Mouse (Mus musculus) limb, embryonic 15.5 days (tissue): ENCODE measurements around the gene Pik3r1. TPM values are rescaled to one million over a fixed set of nuclear protein-coding genes. Genes with fewer than 3 reads are reported as not detected.

Source experiments
- ATAC-seq: fragments of 200-750 bp; cut with Nextera tagmentation; 2 replicates; pipeline ENCODE4 v1.8.0; 2017; ENCODE audit warnings: low read depth, moderate TSS enrichment; ENCODE audit not compliant: insufficient number of reproducible peaks, low FRiP score, low TSS enrichment
- H3K27ac ChIP-seq: fragments of 300-500 bp; sonication (generic); 2 replicates; pipeline ENCODE4 v1.5.1; 2015; ENCODE audit warnings: moderate library complexity, mild to moderate bottlenecking, inconsistent platforms
- H3K27me3 ChIP-seq: fragments of 300-500 bp; sonication (generic); 2 replicates; pipeline ENCODE4 v1.6.1; 2015; ENCODE audit warnings: inconsistent platforms
- H3K36me3 ChIP-seq: fragments of 300-500 bp; sonication (generic); 2 replicates; pipeline ENCODE4 v1.6.1; 2015; ENCODE audit warnings: inconsistent platforms
- H3K4me1 ChIP-seq: fragments of 300-500 bp; sonication (generic); 2 replicates; pipeline ENCODE4 v1.6.1; 2015; ENCODE audit warnings: inconsistent platforms
- H3K4me2 ChIP-seq: fragments of 300-500 bp; sonication (generic); 2 replicates; pipeline ENCODE4 v1.6.1; 2015; ENCODE audit warnings: mild to moderate bottlenecking, inconsistent platforms
- H3K4me3 ChIP-seq: fragments of 300-500 bp; sonication (generic); 2 replicates; pipeline ENCODE4 v1.5.1; 2015; ENCODE audit warnings: mild to moderate bottlenecking, inconsistent platforms
- H3K9ac ChIP-seq: fragments of 300-500 bp; sonication (generic); 2 replicates; pipeline ENCODE4 v1.6.1; 2015; ENCODE audit warnings: inconsistent platforms
- H3K9me3 ChIP-seq: fragments of 300-500 bp; sonication (generic); 2 replicates; pipeline ENCODE4 v1.6.1; 2016; ENCODE audit warnings: inconsistent platforms
- WGBS: fragments of 180-500 bp; shearing (Covaris S2); methylation state at CpG from one replicate; pipeline ENCODE4 v1.1.7; 2015; 5-methylcytosine and 5-hydroxymethylcytosine counted together
- polyA plus RNA-seq: library from polyadenylated mRNA; unstranded; fragments of >200 nt; fragmentation: Nextera tagmentation; extraction: Ambion mirVana; gene quantifications from 2 replicates; pipeline ENCODE4 v1.2.1, GENCODE M21; 2015

Pik3r1 gene
- polyA plus RNA-seq, 1 experiment from 2014 or later = 48.9 TPM

DNA sequence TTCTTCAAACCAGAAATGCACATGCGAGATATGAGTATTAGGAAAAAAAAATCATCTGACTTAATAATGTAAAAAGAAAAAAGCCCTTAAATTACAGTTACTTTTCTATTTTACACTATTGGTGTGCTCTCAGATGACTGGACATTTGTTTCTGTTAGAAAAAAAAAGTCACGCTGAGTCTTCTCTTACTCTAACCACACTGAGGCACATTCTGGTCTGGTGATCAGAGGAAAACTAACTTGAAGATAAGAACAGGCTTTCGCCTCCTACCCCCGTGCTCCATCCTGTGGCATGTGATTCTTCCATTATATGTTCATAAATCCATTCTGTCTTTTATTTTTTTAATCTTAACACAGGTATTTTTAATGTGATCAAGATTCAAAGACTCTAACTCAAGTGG, 30.5 kb upstream of the Pik3r1 start:
- no peak overlapping the region for H3K9ac ChIP-seq
- ATAC-seq = no peak

DNA sequence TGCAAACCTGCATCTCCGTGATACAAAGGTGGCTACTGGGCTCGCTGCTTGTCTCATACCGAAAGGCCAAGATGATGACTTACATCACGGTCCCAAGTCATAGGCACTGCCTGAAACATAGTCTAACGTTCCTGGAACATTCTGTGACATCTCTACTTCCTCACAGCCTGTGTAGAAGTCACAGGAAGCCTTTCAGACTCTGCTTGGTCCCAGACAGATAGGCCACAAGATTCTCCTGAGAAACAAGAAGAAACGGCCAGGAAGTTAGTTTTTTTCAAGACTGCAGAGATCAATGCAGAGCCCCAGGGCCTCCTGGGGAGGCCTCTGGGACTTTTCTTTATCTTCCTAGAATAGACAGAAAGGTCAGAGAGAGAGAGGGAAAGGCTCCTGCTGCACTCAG, 29.0 kb upstream of the Pik3r1 start:
- Histone ChIP-seq H3K4me1 (peaks cover 6% of the 10 kb centered on the region; the same call in 1 of the 2 replicates), H3K4me2 (no peak overlapping the region), H3K36me3 (no peaks in the 10 kb centered on the region), H3K9ac (no peak overlapping the region), H3K9me3 (no peaks in the 10 kb centered on the region), H3K4me3 (no peak overlapping the region), H3K27me3 (peaks cover 11% of the 10 kb centered on the region), H3K27ac (no peak overlapping the region)
- WGBS = 72% methylated on average over 6 of the region's 6 CpGs
- ATAC-seq = no peak

More for the DNA sequence above, 30.5 kb upstream of the Pik3r1 start:
- Histone ChIP-seq H3K4me2 (no peak overlapping the region), H3K36me3 (no peaks in the 10 kb centered on the region), H3K9me3 (no peaks in the 10 kb centered on the region), H3K27ac (no peak overlapping the region), H3K27me3 (peaks cover 11% of the 10 kb centered on the region), H3K4me1 (peaks cover 7% of the 10 kb centered on the region; the same call in 1 of the 2 replicates), H3K4me3 (no peak overlapping the region)
- 87% methylated on average over 4 of the region's 4 CpGs for WGBS

DNA sequence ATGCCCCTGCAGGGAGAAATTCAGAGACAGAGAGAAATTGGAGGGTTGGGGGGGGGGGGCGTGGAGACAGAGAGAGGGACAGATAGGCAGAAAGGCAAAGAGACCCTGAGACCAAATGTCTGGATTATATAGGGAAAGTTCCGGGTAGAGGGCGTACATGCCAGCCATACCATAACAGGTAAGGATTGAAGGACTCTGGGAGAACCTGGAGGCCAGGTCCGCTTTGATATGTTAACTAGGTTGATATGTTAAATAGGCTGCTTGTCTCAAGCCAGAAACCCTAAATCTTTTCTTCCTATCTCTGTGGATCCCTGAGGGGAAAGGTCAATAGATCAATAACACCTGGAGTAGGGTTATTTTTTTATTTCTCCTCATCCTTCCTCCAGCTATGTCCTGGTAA, 17.7 kb upstream of the Pik3r1 start:
- no peaks in the 10 kb centered on the region for H3K27me3 ChIP-seq
- no peaks in the 10 kb centered on the region for H3K9me3 ChIP-seq
- no peak overlapping the region for H3K9ac ChIP-seq
- no peaks in the 10 kb centered on the region for H3K36me3 ChIP-seq
- H3K4me3 ChIP-seq = no peak overlapping the region
- H3K4me2 ChIP-seq = no peak overlapping the region
- ATAC-seq = no peak
- no peak overlapping the region for H3K27ac ChIP-seq
- H3K4me1 ChIP-seq = no peaks in the 10 kb centered on the region
- WGBS = 88% methylated on average over 3 of the region's 4 CpGs

DNA sequence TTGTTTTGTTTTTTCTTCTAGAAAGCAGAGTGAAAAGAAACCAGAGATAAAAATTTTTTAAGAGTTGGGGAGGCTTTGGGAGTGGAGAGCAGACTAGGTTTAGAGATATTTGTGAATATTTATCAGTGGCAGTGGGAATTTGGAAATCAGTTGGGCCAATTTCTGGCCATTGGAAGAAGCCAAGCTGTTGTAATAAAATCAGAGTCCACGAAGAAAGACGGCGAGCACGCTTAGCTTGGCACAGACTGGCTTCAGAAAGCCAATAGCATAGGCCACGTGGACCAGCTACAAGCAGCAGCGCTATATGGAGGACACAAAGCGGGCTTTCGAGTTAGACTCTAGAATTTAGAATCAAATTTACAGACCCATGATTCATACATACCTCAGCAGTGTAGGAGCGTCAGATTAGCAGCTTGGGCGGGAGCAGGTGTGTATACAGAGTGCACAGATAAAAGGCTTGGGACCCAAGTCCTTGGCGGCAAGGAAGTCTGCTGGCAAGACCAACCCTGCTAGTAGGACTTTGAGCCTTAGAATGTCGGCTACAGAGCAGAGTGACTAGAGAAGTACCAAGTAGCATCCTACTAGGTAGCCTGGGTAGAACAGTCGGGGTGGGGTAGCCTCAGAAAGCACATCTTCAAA, 16.8 kb upstream of the Pik3r1 start:
- no peak overlapping the region for H3K4me2 ChIP-seq
- 91% methylated on average over 13 of the region's 13 CpGs for WGBS

DNA sequence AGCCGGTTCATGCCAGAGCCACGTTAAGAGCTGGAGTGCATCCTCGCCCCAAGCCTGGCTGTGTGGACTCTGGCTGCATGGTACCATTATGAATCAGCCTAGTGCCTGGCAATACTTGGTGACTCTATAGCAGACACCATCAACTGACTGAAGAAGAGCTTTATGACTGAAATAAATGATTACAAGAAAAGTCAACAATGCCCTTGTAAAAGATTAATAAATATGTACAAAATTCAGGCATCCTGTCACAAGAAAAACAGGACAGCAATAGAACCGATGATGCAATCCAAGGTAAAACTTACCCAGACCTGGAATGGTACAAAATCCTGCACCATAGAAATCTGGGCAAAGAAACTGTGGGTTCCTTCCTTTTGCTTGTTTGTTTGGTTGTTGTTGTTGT, 11.0 kb upstream of the Pik3r1 start:
- ATAC-seq = no peak
- WGBS = 85% methylated on average over 4 of the region's 4 CpGs

More for the DNA sequence above, 16.8 kb upstream of the Pik3r1 start:
- no peaks in the 10 kb centered on the region for H3K36me3 ChIP-seq
- no peak overlapping the region for H3K9ac ChIP-seq
- ATAC-seq = no peak
- H3K4me1 ChIP-seq = no peaks in the 10 kb centered on the region
- no peaks in the 10 kb centered on the region for H3K9me3 ChIP-seq
- no peak overlapping the region for H3K4me3 ChIP-seq
- H3K27me3 ChIP-seq = no peaks in the 10 kb centered on the region
- H3K27ac ChIP-seq = no peak overlapping the region

DNA sequence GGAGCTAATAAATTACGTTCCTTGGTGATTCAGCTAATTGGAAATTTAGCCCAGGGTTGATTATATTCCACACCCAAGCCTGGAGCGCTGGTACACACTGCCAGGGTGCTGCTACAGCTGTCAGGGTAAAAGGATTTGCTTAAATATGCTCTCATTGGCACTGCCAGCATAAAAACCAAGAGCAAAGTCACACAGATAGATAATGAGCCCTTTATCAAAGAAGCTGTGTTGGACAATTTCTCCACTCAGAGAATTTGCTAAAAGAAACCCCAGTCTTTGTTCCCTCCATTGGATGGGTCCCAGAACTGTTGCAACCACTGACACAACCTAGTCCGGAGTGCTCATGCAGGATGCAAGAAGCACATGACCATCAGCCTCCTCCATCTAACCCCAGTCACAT, 9.8 kb upstream of the Pik3r1 start:
- Histone ChIP-seq H3K4me2 (no peak overlapping the region), H3K4me3 (no peak overlapping the region), H3K4me1 (no peaks in the 10 kb centered on the region), H3K27ac (no peak overlapping the region), H3K9me3 (no peaks in the 10 kb centered on the region), H3K9ac (no peak overlapping the region), H3K36me3 (no peaks in the 10 kb centered on the region), H3K27me3 (no peaks in the 10 kb centered on the region)
- WGBS = 69% methylated on average over 3 of the region's 3 CpGs
- no peak for ATAC-seq

More for the DNA sequence above, 11.0 kb upstream of the Pik3r1 start:
- H3K4me3 ChIP-seq = no peak overlapping the region
- H3K4me2 ChIP-seq = no peak overlapping the region
- no peaks in the 10 kb centered on the region for H3K27me3 ChIP-seq
- no peak overlapping the region for H3K27ac ChIP-seq
- no peaks in the 10 kb centered on the region for H3K4me1 ChIP-seq
- H3K36me3 ChIP-seq = no peaks in the 10 kb centered on the region
- H3K9me3 ChIP-seq = no peaks in the 10 kb centered on the region
- no peak overlapping the region for H3K9ac ChIP-seq

DNA sequence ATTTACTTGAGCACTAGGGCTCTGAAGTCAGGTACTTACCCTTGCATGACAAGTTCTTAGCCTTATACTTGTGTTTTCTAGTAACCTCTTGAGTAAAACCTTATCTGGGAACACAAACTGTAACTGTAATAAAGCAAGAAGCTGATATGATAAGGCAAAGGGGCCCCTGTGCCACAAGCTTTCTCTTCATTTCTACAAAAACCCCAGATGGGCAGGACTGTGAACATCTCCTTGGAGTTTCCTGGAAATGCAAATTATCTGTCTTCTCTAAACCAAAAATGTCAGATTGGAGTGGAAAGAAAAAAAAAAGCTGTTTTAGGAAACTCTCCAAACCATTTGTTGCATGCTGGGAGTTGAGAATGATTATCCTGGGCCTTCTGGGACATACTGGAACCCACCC, 3.1 kb upstream of the Pik3r1 start:
- no peak for ATAC-seq
- Histone ChIP-seq H3K9ac (no peak overlapping the region), H3K4me3 (no peak overlapping the region), H3K27ac (no peak overlapping the region), H3K4me2 (no peak overlapping the region), H3K9me3 (no peaks in the 10 kb centered on the region), H3K4me1 (peaks cover 12% of the 10 kb centered on the region), H3K27me3 (no peaks in the 10 kb centered on the region), H3K36me3 (no peaks in the 10 kb centered on the region)

DNA sequence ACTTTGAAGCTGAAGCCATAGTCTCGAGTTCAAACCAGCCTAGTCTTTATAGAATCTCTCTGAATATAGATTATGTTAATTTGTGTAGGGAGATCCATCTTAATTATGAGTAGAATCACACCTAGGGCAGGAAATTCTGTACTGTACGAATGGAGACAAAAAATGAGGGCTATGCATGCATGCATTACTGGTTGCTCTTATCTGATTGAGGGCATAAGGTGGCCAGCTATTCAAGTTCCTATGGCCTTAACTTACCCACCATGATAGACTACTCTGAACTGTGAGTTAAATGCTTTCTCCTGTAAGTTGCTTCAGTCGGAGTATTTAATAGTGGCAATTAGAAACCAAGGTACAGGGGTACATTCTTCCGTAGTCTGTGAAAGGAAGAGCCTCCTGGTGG, 1.9 kb upstream of the Pik3r1 start:
- Histone ChIP-seq H3K27me3 (no peaks in the 10 kb centered on the region), H3K4me1 (peaks cover 17% of the 10 kb centered on the region), H3K4me2 (no peak overlapping the region), H3K9ac (no peak overlapping the region), H3K4me3 (no peak overlapping the region), H3K27ac (no peak overlapping the region), H3K9me3 (no peaks in the 10 kb centered on the region), H3K36me3 (no peaks in the 10 kb centered on the region)
- 78% methylated on average over 4 of the region's 4 CpGs for WGBS
- no peak for ATAC-seq

DNA sequence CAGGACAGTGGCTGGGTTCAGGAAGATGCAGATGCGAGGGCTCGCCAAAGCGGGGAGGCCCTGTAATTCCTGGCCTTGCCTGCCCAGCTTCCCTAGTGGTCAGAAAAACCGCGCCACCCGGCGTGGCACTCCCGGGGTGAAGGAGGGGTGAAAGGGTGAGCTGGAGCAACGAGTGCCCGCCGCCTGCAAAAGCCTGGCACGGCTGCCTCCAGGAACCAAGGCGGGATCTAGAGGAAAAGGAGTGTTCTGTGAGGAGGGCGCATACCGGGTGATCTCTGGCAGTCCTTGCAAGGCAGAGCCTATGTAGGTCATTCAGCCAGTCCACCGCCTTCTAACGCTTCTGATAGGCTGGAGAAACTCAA, 594 bp upstream of the Pik3r1 start:
- Histone ChIP-seq H3K4me1 (peaks cover 25% of the 10 kb centered on the region), H3K9ac (peak overlapping the region; percentile 73), H3K9me3 (no peaks in the 10 kb centered on the region), H3K27me3 (no peaks in the 10 kb centered on the region), H3K4me2 (peak overlapping the region; percentile 84), H3K4me3 (peak overlapping the region; percentile 76), H3K27ac (peak overlapping the region; percentile 96), H3K36me3 (no peaks in the 10 kb centered on the region)
- WGBS = 3% methylated on average over 17 of the region's 17 CpGs
- no peak for ATAC-seq

DNA sequence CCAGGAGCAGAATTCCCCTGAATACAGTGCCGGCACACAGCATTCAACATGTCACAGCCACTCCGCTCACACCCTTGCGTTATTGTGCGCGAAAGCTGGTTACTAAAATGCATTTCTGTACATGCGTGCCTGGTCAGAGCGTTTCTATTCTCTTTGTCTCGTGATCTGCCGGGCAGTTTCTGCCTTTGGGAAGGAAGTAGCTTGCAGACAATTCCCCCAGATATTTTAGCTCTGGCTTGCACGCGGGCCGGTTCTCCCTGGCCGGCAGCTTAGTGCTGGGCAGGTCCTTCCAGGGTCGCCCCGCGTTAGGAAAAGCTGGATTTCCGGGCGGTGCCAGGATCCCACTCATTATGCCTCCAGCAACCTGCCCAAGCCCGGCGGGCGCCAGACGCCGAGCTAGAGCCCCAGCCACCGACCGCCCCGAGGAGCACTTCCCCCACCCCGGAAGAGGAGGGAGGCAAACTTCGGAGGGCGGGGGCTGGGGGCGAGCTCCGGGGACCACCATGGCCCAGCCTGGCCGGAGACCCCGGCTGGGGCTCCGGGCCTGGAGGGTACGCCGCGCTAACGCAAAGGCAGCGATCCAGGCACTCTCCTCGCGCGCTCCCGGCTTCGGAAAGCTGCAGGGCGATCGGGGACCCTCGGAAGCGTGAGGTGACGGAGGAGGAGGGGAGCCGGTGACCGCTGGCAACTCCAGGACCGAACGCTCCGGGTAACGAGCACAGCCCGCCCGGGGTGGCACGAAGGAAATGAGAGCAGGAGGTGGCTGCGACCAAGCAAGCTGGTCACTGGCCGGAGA, 806 bp downstream of the Pik3r1 start:
- peak overlapping the region; percentile 88 for H3K9ac ChIP-seq
- H3K36me3 ChIP-seq = no peaks in the 10 kb centered on the region
- peak overlapping the region; percentile 84 for H3K4me2 ChIP-seq
- peak; percentile 32; the same call in 1 of the 2 replicates for ATAC-seq
- H3K4me1 ChIP-seq = peaks cover 34% of the 10 kb centered on the region
- H3K4me3 ChIP-seq = peak overlapping the region; percentile 76
- no peaks in the 10 kb centered on the region for H3K9me3 ChIP-seq
- WGBS = under 1% methylated on average over 60 of the region's 60 CpGs
- H3K27ac ChIP-seq = peak overlapping the region; percentile 96
- no peaks in the 10 kb centered on the region for H3K27me3 ChIP-seq

DNA sequence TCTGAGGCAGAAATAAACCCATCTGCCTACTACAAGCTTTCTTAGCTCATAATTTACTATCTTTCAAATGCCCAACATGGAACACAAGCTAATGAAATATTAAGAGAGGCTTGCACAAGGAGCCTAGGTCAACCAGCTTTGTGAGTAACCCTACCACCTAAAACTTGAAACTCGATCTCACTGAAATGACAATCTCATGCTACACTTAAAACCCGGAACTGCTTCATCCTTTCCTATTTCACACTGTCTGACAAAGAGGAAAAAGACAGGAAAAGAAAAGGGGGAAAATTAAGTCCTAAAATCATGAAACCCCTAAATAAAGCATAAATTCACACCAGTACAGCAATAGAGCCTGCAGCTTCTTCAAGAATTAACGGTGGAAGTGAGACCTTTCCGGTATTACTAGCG, 1.4 kb downstream of the Pik3r1 start:
- Histone ChIP-seq H3K9me3 (no peaks in the 10 kb centered on the region), H3K4me3 (peak overlapping the region; percentile 76), H3K4me2 (peak overlapping the region; percentile 84), H3K27ac (peak overlapping the region; percentile 96), H3K9ac (peak overlapping the region; percentile 88; the same call in 1 of the 2 replicates), H3K36me3 (no peaks in the 10 kb centered on the region), H3K4me1 (peaks cover 36% of the 10 kb centered on the region), H3K27me3 (no peaks in the 10 kb centered on the region)
- ATAC-seq = no peak
- under 1% methylated on average over 5 of the region's 5 CpGs for WGBS

DNA sequence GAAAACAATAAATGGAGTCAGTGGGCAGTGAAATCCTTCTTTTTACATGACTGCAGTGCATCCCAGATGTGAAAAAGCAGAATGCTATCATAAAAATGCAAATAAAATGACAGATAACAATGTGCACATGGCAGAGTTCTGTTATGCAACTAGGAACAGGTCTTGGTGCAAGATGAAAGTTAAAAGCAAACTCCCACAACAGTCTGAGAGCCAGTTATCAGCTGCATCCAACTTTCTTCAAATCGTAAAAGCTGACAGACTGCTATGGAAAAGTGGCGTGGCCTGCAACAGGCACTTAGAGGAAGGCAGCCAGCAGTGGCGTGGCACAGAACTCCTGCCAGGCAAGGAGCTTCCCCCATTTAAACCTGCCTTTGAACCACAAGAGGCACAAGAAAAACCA, 2.0 kb downstream of the Pik3r1 start:
- Histone ChIP-seq H3K9ac (0 out of 2 replicates have a peak overlapping the region, but pooled peaks have one; percentile 23), H3K36me3 (no peaks in the 10 kb centered on the region), H3K9me3 (no peaks in the 10 kb centered on the region), H3K27me3 (no peaks in the 10 kb centered on the region), H3K27ac (no peak overlapping the region), H3K4me1 (peaks cover 41% of the 10 kb centered on the region), H3K4me2 (peak overlapping the region; percentile 84), H3K4me3 (peak overlapping the region; percentile 76)
- ATAC-seq = no peak
- 14% methylated on average over 3 of the region's 3 CpGs for WGBS
